Mouse (Mus musculus): ENCODE measurements around the gene Klhl29.

GRCm38 (mm10) chr12:5143903-5144781 lies 231.3 kb downstream of the Klhl29 start:
- TF ChIP-seq CTCF (conservative IDR thresholded peaks at IDR 0.05; ENCODE audit: insufficient read depth, insufficient read length, low read depth, low read length): no peak
- TF ChIP-seq POLR2A (IDR thresholded peaks at IDR 0.05; ENCODE audit: low read depth, low read length): no peak
